Mouse (Mus musculus): ENCODE results near the gene Stac2. TPM values are rescaled to one million over a fixed set of nuclear protein-coding genes. Genes with fewer than 3 reads are reported as not detected.

Gene Stac2
- total and polyA plus RNA-seq, 2 experiments: not detected

- Histone ChIP-seq H3K27me3 (ENCODE audit: control insufficient read depth, insufficient read depth, low read length) (peaks cover 2% of the 10 kb centered on the region; the same call in 1 of the 2 replicates), H3K9ac (ENCODE audit: low read depth, low read length) (no peak overlapping the region), H3K27ac (replicated peaks; ENCODE audit: insufficient read depth, low read depth, low read length) (no peak overlapping the region), H3K79me2 (ENCODE audit: control insufficient read depth, insufficient read depth, low read length) (no peaks in the 10 kb centered on the region), H3K4me3 (ENCODE audit: insufficient read depth, low read depth, low read length) (no peak overlapping the region), H3K36me3 (ENCODE audit: control insufficient read depth, insufficient read depth, low read length) (no peaks in the 10 kb centered on the region), H3K4me1 (ENCODE audit: control insufficient read depth, insufficient read depth, low read length) (peaks cover 2% of the 10 kb centered on the region; the same call in 1 of the 2 replicates)
- TF ChIP-seq CTCF (IDR thresholded peaks at IDR 0.05; ENCODE audit: low read depth, low read length): no peak
- TF ChIP-seq POLR2A (IDR thresholded peaks at IDR 0.05; ENCODE audit: extremely low read depth, insufficient read depth, low read length): no peak
- DNase-seq (ENCODE audit: extremely low read depth, low read depth, low spot score): no peak
- WGBS: 83% methylated on average over 8 of the region's 8 CpGs
These were observed 12.3 kb downstream of the Stac2 start for GRCm38 (mm10) chr11:98040975-98041374.

GRCm38 (mm10) chr11:98037871-98038270, 15.4 kb downstream of the Stac2 start:
- no peak overlapping the region for H3K4me3 ChIP-seq (ENCODE audit: insufficient read depth, low read depth, low read length)

GRCm38 (mm10) chr11:98035977-98036377, 17.3 kb downstream of the Stac2 start:
- H3K27ac ChIP-seq (replicated peaks; ENCODE audit: insufficient read depth, low read depth, low read length): no peak overlapping the region
- 6% methylated on average over 25 of the region's 27 CpGs for WGBS
- H3K27me3 ChIP-seq (ENCODE audit: control insufficient read depth, insufficient read depth, low read length): peaks cover 5% of the 10 kb centered on the region; the same call in 1 of the 2 replicates
- TF ChIP-seq POLR2A (IDR thresholded peaks at IDR 0.05; ENCODE audit: extremely low read depth, insufficient read depth, low read length): no peak
- TF ChIP-seq CTCF (IDR thresholded peaks at IDR 0.05; ENCODE audit: low read depth, low read length): no peak
- H3K9ac ChIP-seq (ENCODE audit: low read depth, low read length): no peak overlapping the region; the same call in 1 of the 2 replicates
- H3K36me3 ChIP-seq (ENCODE audit: control insufficient read depth, insufficient read depth, low read length): peaks cover 2% of the 10 kb centered on the region
- no peak for DNase-seq (ENCODE audit: extremely low read depth, low read depth, low spot score)
- H3K79me2 ChIP-seq (ENCODE audit: control insufficient read depth, insufficient read depth, low read length): no peaks in the 10 kb centered on the region
- H3K4me1 ChIP-seq (ENCODE audit: control insufficient read depth, insufficient read depth, low read length): peaks cover 3% of the 10 kb centered on the region
- no peak overlapping the region for H3K4me3 ChIP-seq (ENCODE audit: insufficient read depth, low read depth, low read length)

More at GRCm38 (mm10) chr11:98037871-98038270, 15.4 kb downstream of the Stac2 start:
- Histone ChIP-seq H3K9ac (ENCODE audit: low read depth, low read length) (no peak overlapping the region), H3K27ac (replicated peaks; ENCODE audit: insufficient read depth, low read depth, low read length) (no peak overlapping the region), H3K36me3 (ENCODE audit: control insufficient read depth, insufficient read depth, low read length) (no peaks in the 10 kb centered on the region), H3K27me3 (ENCODE audit: control insufficient read depth, insufficient read depth, low read length) (peaks cover 5% of the 10 kb centered on the region; the same call in 1 of the 2 replicates), H3K4me1 (ENCODE audit: control insufficient read depth, insufficient read depth, low read length) (peaks cover 2% of the 10 kb centered on the region; the same call in 1 of the 2 replicates), H3K79me2 (ENCODE audit: control insufficient read depth, insufficient read depth, low read length) (no peaks in the 10 kb centered on the region)
- DNase-seq (ENCODE audit: extremely low read depth, low read depth, low spot score): no peak
- TF ChIP-seq CTCF (IDR thresholded peaks at IDR 0.05; ENCODE audit: low read depth, low read length): no peak
- no peak for TF ChIP-seq POLR2A (IDR thresholded peaks at IDR 0.05; ENCODE audit: extremely low read depth, insufficient read depth, low read length)
- 80% methylated on average over 14 of the region's 14 CpGs for WGBS

- TF ChIP-seq CTCF (IDR thresholded peaks at IDR 0.05; ENCODE audit: low read depth, low read length) (no peak), POLR2A (IDR thresholded peaks at IDR 0.05; ENCODE audit: extremely low read depth, insufficient read depth, low read length) (no peak)
- peaks cover 3% of the 10 kb centered on the region for H3K4me1 ChIP-seq (ENCODE audit: control insufficient read depth, insufficient read depth, low read length)
- 74% methylated on average over 4 of the region's 4 CpGs for WGBS
These were observed 18.4 kb downstream of the Stac2 start for GRCm38 (mm10) chr11:98034840-98035239.

GRCm38 (mm10) chr11:98034061-98034460, 19.2 kb downstream of the Stac2 start:
- Histone ChIP-seq H3K27ac (replicated peaks; ENCODE audit: insufficient read depth, low read depth, low read length) (no peak overlapping the region), H3K36me3 (ENCODE audit: control insufficient read depth, insufficient read depth, low read length) (peaks cover 16% of the 10 kb centered on the region), H3K9ac (ENCODE audit: low read depth, low read length) (no peak overlapping the region), H3K4me1 (ENCODE audit: control insufficient read depth, insufficient read depth, low read length) (peaks cover 3% of the 10 kb centered on the region), H3K79me2 (ENCODE audit: control insufficient read depth, insufficient read depth, low read length) (no peaks in the 10 kb centered on the region), H3K4me3 (ENCODE audit: insufficient read depth, low read depth, low read length) (no peak overlapping the region), H3K27me3 (ENCODE audit: control insufficient read depth, insufficient read depth, low read length) (peaks cover 5% of the 10 kb centered on the region; the same call in 1 of the 2 replicates)
- TF ChIP-seq POLR2A (IDR thresholded peaks at IDR 0.05; ENCODE audit: extremely low read depth, insufficient read depth, low read length) (no peak), CTCF (IDR thresholded peaks at IDR 0.05; ENCODE audit: low read depth, low read length) (no peak)
- no peak for DNase-seq (ENCODE audit: extremely low read depth, low read depth, low spot score)
- 83% methylated on average over 5 of the region's 5 CpGs for WGBS

More at GRCm38 (mm10) chr11:98034840-98035239, 18.4 kb downstream of the Stac2 start:
- no peak for DNase-seq (ENCODE audit: extremely low read depth, low read depth, low spot score)
- Histone ChIP-seq H3K27me3 (ENCODE audit: control insufficient read depth, insufficient read depth, low read length) (peaks cover 5% of the 10 kb centered on the region; the same call in 1 of the 2 replicates), H3K4me3 (ENCODE audit: insufficient read depth, low read depth, low read length) (no peak overlapping the region), H3K36me3 (ENCODE audit: control insufficient read depth, insufficient read depth, low read length) (peaks cover 11% of the 10 kb centered on the region), H3K9ac (ENCODE audit: low read depth, low read length) (no peak overlapping the region), H3K27ac (replicated peaks; ENCODE audit: insufficient read depth, low read depth, low read length) (no peak overlapping the region), H3K79me2 (ENCODE audit: control insufficient read depth, insufficient read depth, low read length) (no peaks in the 10 kb centered on the region)

- Histone ChIP-seq H3K36me3 (ENCODE audit: control insufficient read depth, insufficient read depth, low read length) (peaks cover 25% of the 10 kb centered on the region), H3K27me3 (ENCODE audit: control insufficient read depth, insufficient read depth, low read length) (peaks cover 5% of the 10 kb centered on the region; the same call in 1 of the 2 replicates), H3K4me1 (ENCODE audit: control insufficient read depth, insufficient read depth, low read length) (peaks cover 3% of the 10 kb centered on the region), H3K79me2 (ENCODE audit: control insufficient read depth, insufficient read depth, low read length) (peaks cover 7% of the 10 kb centered on the region), H3K27ac (replicated peaks; ENCODE audit: insufficient read depth, low read depth, low read length) (no peak overlapping the region), H3K4me3 (ENCODE audit: insufficient read depth, low read depth, low read length) (no peak overlapping the region), H3K9ac (ENCODE audit: low read depth, low read length) (no peak overlapping the region)
- DNase-seq (ENCODE audit: extremely low read depth, low read depth, low spot score): peak; percentile 46
- no peak for TF ChIP-seq POLR2A (IDR thresholded peaks at IDR 0.05; ENCODE audit: extremely low read depth, insufficient read depth, low read length)
- TF ChIP-seq CTCF (IDR thresholded peaks at IDR 0.05; ENCODE audit: low read depth, low read length): peak; percentile 73
- 9% methylated on average over 5 of the region's 5 CpGs for WGBS
These were observed 21.9 kb downstream of the Stac2 start for GRCm38 (mm10) chr11:98031443-98031770.
